In genomic region chr17:31915756-31916460, GRCm38 (mm10) we compare ENCODE assay signal across 13 mouse cellular contexts.
DNase-seq lines count a peak whose midpoint lies in the region; ATAC-seq and TF ChIP-seq lines count a peak whose summit lies in the region.
"Had no signal": no experiment of that assay in that cellular context is flagged by ENCODE, and none has a peak within 500 bp of the region (broad histone marks: within the 10 kb centered on the region; RNA-seq: fewer than 3 reads in every experiment).

No protein-coding gene starts in this region.

- H3K79me2 ChIP-seq in heart, adult 2 months (replicated peaks; ENCODE audit: control insufficient read depth, insufficient read depth, low read length): no peaks in the 10 kb centered on the region

- no peak overlapping the region; the same call in 1 of the 2 replicates for H3K27ac ChIP-seq in heart, embryonic 13.5 days (replicated peaks)
- H3K27ac ChIP-seq in heart, adult 2 months: no peak overlapping the region
- H3K27ac ChIP-seq in embryonic facial prominence, embryonic 10.5 days (replicated peaks): peak overlapping the region; percentile 57
- no peak overlapping the region for H3K27ac ChIP-seq in kidney, postnatal 0 days
- no peak overlapping the region for H3K27ac ChIP-seq in midbrain, embryonic 15.5 days
- H3K27ac ChIP-seq: hindbrain, embryonic 14.5 days; neural tube, embryonic 13.5 days had no signal

- no peak for TF ChIP-seq POLR2A in heart, adult 2 months (IDR thresholded peaks at IDR 0.05; ENCODE audit: insufficient read depth, low read depth, low read length)

- H3K36me3 ChIP-seq in heart, embryonic 13.5 days: no peaks in the 10 kb centered on the region
- no peaks in the 10 kb centered on the region for H3K36me3 ChIP-seq in heart, adult 2 months (ENCODE audit: control insufficient read depth, insufficient read depth, low read length)
- no peaks in the 10 kb centered on the region for H3K36me3 ChIP-seq in embryonic facial prominence, embryonic 10.5 days (replicated peaks)
- no peaks in the 10 kb centered on the region for H3K36me3 ChIP-seq in kidney, postnatal 0 days (ENCODE audit: insufficient read depth, low read length)
- H3K36me3 ChIP-seq in midbrain, embryonic 15.5 days (replicated peaks): no peaks in the 10 kb centered on the region
- H3K36me3 ChIP-seq: neural tube, embryonic 13.5 days had no signal

- intact Hi-C loops in heart, adult 2 months (cut with DNase I): no loop called here
- intact Hi-C loops in left cerebral cortex, postnatal 25 days (cut with DNase I): no loop called here

- no peak for TF ChIP-seq CTCF in heart, adult 2 months (IDR thresholded peaks at IDR 0.05)
- no peak for TF ChIP-seq CTCF in kidney, postnatal 0 days (IDR thresholded peaks at IDR 0.05; ENCODE audit: low read depth)

- H3K9me3 ChIP-seq in heart, embryonic 13.5 days: no peaks in the 10 kb centered on the region
- no peaks in the 10 kb centered on the region for H3K9me3 ChIP-seq in embryonic facial prominence, embryonic 10.5 days
- H3K9me3 ChIP-seq in kidney, postnatal 0 days (replicated peaks; ENCODE audit: low read length): no peaks in the 10 kb centered on the region
- H3K9me3 ChIP-seq in midbrain, embryonic 15.5 days: no peaks in the 10 kb centered on the region
- H3K9me3 ChIP-seq: neural tube, embryonic 13.5 days had no signal

- TF ChIP-seq EP300 in heart, adult 2 months (IDR thresholded peaks at IDR 0.05; ENCODE audit: insufficient read depth, low read depth, low read length): no peak

- WGBS in heart, embryonic 13.5 days: 51% methylated on average over 18 of the region's 18 CpGs
- 76% methylated on average over 18 of the region's 18 CpGs for WGBS in heart, adult 2 months
- WGBS in embryonic facial prominence, embryonic 10.5 days: 73% methylated on average over 18 of the region's 18 CpGs
- 57% methylated on average over 18 of the region's 18 CpGs for WGBS in kidney, postnatal 0 days
- 85% methylated on average over 18 of the region's 18 CpGs for WGBS in midbrain, embryonic 15.5 days

- H3K4me1 ChIP-seq in heart, embryonic 13.5 days: peaks cover 49% of the 10 kb centered on the region
- peaks cover 7% of the 10 kb centered on the region for H3K4me1 ChIP-seq in heart, adult 2 months (ENCODE audit: control insufficient read depth, insufficient read depth, low read length)
- peaks cover 49% of the 10 kb centered on the region for H3K4me1 ChIP-seq in embryonic facial prominence, embryonic 10.5 days
- H3K4me1 ChIP-seq in kidney, postnatal 0 days (replicated peaks; ENCODE audit: insufficient read depth, low read length): peaks cover 4% of the 10 kb centered on the region; the same call in 1 of the 2 replicates
- H3K4me1 ChIP-seq in midbrain, embryonic 15.5 days: peaks cover 10% of the 10 kb centered on the region

- H3K4me3 ChIP-seq in heart, embryonic 13.5 days: no peak overlapping the region
- H3K4me3 ChIP-seq in heart, adult 2 months: no peak overlapping the region
- H3K4me3 ChIP-seq in embryonic facial prominence, embryonic 10.5 days: no peak overlapping the region
- H3K4me3 ChIP-seq in kidney, postnatal 0 days (replicated peaks; ENCODE audit: low read depth, low read length): no peak overlapping the region
- H3K4me3 ChIP-seq in midbrain, embryonic 15.5 days: no peak overlapping the region
- H3K4me3 ChIP-seq: neural tube, embryonic 13.5 days had no signal

- DNase-seq in heart, adult 2 months: no peak
- peak; percentile 62 for DNase-seq in embryonic facial prominence, embryonic 10.5 days (ENCODE audit: low spot score)
- no peak for DNase-seq in kidney, postnatal 0 days (ENCODE audit: low spot score)
- peak; percentile 73 for DNase-seq in lung, postnatal 14 days
- no peak for DNase-seq in spleen, postnatal 36 days (ENCODE audit: low spot score in 2 of 2)
- DNase-seq in left cerebral cortex, postnatal 25 days (ENCODE audit: low spot score in 2 of 2): no peak
- DNase-seq: cerebellum, adult 11-12 months; spleen, adult 18-20 months; thymus, postnatal 4 days had no signal

- no peak overlapping the region for H3K4me2 ChIP-seq in heart, embryonic 13.5 days
- no peak overlapping the region for H3K4me2 ChIP-seq in kidney, postnatal 0 days (ENCODE audit: low read length)
- H3K4me2 ChIP-seq in midbrain, embryonic 15.5 days: no peak overlapping the region
- H3K4me2 ChIP-seq: hindbrain, embryonic 14.5 days; neural tube, embryonic 13.5 days had no signal

- ATAC-seq in heart, embryonic 13.5 days (ENCODE audit: extremely low read depth, insufficient number of reproducible peaks, low FRiP score, low TSS enrichment): no peak
- ATAC-seq in kidney, postnatal 0 days (replicated peaks; ENCODE audit: low FRiP score, low read depth): peak; percentile 44; the same call in 1 of the 2 replicates
- ATAC-seq in midbrain, embryonic 15.5 days (replicated peaks): no peak

- peak overlapping the region; percentile 50 for H3K9ac ChIP-seq in heart, embryonic 13.5 days
- no peak overlapping the region for H3K9ac ChIP-seq in heart, adult 2 months (ENCODE audit: low read depth, low read length)
- no peak overlapping the region for H3K9ac ChIP-seq in kidney, postnatal 0 days (ENCODE audit: low read depth, low read length)
- H3K9ac ChIP-seq in midbrain, embryonic 15.5 days: no peak overlapping the region
- H3K9ac ChIP-seq: hindbrain, embryonic 14.5 days; neural tube, embryonic 13.5 days had no signal

- no peaks in the 10 kb centered on the region for H3K27me3 ChIP-seq in heart, embryonic 13.5 days (replicated peaks)
- H3K27me3 ChIP-seq in heart, adult 2 months (ENCODE audit: control insufficient read depth, insufficient read depth, low read length): no peaks in the 10 kb centered on the region
- no peaks in the 10 kb centered on the region for H3K27me3 ChIP-seq in embryonic facial prominence, embryonic 10.5 days (replicated peaks; ENCODE audit: low read depth, poor library complexity, severe bottlenecking)
- no peaks in the 10 kb centered on the region for H3K27me3 ChIP-seq in kidney, postnatal 0 days (ENCODE audit: insufficient read depth, low read length)
- no peaks in the 10 kb centered on the region for H3K27me3 ChIP-seq in midbrain, embryonic 15.5 days (replicated peaks)
- H3K27me3 ChIP-seq: neural tube, embryonic 13.5 days had no signal

Comparison
In these comparisons a context has a peak if more than half of its experiments do, and no peak if none do; other contexts are left out.
1. DNase-seq: peak in embryonic facial prominence, embryonic 10.5 days (single experiment) and lung, postnatal 14 days (single experiment); none in heart, adult 2 months (0 of 2), kidney, postnatal 0 days (single experiment), spleen, postnatal 36 days (0 of 2) and left cerebral cortex, postnatal 25 days (0 of 2).